Mouse (Mus musculus) retina, adult 2 months (tissue): Measurements from ENCODE around the gene Rbpjl.

Experiments used
- DNase-seq: peaks from one replicate; pipeline ENCODE4 v3.0.0-alpha.2; 2012; ENCODE audit warnings: low read depth, low spot score

The Rbpjl gene

GRCm38 (mm10) chr2:164402906-164403305, at the start of gene Rbpjl:
Rbpjl (plus strand) TSS chr2:164403141.
- DNase-seq = peak; percentile 66

DNA sequence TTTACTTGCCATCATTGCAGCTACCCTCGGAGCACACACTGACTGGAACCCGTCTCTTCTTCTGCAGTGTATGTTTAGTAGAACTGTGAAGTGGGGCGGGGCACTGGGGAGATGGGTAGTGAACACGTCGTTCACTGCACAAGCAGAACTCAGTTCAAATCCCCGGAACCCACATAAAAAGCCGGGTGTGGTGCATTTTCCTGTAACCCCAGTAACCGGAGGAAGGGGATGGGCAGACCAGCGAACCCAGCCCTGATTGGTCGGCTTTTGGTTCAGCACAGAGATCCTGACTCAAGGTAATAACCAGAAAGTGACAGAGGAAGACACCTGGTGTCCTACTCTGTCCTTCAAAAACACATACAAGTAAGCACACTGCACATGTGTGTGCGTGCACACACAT, 49.6 kb upstream of the Rbpjl start:
- DNase-seq = no peak

DNA sequence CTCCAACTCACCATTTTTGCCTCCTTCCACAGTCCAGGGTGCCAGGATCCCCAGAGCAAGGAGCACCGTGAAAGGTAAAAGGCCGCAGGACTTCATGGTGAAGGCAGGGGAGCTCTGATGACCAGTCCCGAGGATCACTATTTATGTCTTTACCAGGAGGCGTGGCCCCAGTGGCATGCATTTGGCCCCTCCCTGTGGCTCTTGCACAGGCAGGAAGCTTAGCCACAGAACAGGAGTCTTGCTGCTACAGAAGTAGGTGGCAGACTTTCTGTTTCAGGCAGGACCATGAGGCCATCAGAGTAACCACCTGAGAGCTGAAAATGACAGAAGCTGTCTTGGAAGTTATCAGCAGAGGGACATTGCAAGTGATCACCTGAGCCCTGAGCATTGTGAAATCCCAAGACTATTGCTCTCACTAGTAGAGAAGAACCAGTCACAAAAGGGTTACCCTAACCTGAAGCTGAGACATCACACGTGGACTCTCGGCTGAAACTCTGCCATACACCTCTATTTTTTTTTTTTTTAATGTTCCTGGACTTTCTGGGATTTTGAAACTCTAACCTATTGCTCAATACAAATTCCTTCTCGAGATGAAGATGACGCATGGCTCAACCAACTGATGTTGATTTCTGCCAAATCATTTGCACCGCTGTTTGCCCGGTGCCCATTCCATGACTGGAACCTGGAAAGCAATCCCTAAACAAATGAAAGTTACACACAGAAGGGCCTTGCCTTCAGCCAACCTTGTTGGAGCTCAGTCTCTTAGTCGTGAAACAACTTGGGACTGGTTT, 46.6 kb upstream of the Rbpjl start:
- DNase-seq = no peak

- no peak for DNase-seq
These were observed 44.6 kb upstream of the Rbpjl start for GRCm38 (mm10) chr2:164358373-164358772.

DNA sequence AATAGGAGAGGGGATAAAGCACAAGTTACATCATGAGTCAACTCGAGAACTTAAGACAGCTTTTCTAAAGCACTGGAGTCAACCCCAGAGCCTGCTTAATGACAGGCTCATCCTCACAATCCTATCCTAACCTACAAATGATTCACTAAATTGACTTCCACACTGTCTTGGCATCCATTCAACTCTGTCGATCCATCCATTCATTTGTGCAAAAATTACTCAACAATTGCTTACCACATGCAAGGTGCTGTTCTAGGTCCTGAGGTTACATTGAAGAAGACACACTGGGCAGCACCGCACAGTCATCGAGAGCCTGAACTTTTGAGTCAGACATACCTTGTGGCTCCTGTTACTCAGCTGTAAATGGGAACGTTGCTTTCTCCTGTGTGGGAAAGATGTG, 43.9 kb upstream of the Rbpjl start:
- DNase-seq = no peak

DNA sequence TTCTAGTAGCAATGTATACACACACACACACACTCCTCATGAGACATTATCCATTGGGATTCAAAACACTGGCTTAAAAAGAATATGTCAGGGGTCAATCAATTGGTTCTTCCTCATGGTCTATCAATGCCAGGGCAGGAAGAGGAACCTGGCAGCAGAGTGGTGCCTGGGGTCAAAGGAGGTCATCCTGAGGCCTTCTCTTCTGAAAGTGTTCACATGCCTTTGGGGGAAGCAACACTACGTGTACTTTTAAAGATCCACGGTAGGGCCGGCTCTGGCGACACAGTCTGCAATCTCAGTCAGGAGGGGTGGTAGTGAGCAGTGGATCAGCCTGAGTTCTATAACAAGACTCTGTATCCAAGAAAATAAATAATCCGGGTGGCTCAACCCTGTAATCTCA, 43.3 kb upstream of the Rbpjl start:
- no peak for DNase-seq

DNA sequence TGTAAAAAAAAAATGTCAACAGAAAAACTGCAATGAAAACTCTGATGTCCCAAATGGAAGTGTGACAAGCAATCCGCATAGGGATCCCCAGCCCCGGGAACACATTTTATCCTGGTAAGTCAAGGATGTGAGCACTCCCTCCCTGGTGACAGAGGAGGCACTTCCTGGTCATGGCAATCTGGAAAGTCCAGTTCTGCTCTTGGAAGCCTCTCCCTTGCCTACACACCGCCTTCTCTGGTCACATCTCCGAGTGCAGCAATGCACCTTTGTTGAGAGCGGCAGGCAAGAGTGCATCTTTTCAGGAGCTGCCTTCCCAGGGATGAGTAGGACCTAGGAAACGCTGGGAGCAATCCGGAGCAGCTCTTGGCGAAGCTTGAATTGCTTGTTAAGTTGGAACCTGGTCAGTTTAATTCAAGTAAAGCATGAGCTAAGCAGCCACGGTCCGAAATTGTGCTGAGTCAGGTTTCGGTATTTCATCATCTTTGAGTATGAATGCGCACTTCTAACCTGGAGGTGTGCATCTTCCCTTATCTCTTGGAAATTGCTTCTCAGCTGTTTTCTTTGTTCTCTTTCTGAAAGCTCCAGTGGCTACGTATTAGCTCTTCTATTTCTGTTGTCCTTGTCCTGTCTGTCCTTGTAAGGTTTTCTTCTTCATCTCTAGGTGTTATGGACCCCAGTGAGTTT, 41.8 kb upstream of the Rbpjl start:
- no peak for DNase-seq

GRCm38 (mm10) chr2:164366947-164367346, 36.0 kb upstream of the Rbpjl start:
- DNase-seq = no peak

DNA sequence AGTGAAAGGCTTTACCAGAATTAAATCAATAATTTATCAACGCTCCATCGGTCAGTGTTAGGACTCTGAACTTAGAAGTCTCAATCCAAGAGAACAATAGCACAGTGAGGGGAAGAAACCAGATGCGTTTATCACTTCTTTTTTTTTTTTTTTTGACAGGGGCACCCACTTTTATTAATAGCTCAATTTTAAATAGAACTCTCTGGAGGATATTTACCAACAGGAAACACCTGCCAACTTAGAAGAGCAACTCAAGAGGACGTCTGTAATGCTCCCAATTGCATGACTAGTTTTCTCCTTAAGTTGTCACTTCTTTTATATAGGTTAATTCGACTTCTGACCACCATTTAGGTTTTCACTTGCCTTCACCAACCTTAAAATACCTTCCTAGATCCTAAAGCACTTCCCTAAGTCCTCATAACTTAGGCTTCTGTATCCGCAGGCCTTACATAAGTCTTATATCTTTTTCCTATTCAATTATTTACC, 34.3 kb upstream of the Rbpjl start:
- no peak for DNase-seq

DNA sequence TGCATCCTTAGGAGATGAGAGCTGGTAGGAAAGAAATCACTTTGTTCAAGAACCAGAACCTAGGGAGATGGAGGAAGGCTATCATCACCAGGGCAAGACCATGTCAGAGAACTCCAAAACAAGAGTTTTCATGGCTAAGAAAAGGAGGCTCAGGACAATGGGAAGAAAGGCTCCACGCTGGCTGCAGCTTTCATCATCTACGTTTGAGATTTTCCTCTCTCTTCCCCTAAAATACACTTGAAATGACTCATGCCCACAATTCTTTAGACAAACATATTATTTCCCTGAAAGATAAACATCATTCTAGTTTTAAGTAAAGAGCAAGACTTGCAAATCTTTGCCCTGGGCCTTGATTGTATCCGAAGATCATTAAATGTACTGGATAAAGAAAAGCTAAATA, 31.6 kb upstream of the Rbpjl start:
- DNase-seq = no peak

DNA sequence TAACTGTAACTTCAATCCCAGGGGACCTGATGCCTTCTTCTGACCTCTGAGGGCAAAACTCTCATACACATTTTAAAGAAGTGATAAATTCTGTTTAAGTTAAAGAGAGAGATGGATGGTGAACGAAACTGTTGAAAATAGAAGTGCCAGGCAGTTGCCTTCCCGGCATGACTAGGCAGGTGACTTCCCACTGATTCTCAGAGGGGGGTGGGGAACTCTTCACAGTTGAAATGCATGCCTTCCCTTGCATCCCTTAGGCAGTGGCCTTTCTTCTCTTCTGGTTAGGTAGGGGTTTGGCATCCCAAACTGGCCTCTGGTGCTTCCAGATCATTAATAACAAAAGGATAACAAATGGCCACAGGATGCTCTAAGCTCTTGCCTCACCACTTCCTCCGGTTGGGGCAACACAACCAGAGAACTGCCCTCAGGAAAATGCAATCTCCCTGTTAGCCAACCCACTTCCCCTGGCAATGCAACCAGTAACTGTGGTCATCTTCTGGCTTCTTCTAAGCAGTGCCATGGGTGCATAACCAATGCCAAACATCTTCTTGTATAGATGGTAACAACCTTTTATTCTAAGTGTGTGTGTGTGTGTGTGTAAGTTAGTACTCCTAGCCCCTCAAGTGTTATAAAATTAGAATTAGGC, 30.4 kb upstream of the Rbpjl start:
- DNase-seq = no peak

GRCm38 (mm10) chr2:164373187-164373586, 29.8 kb upstream of the Rbpjl start:
- no peak for DNase-seq

DNA sequence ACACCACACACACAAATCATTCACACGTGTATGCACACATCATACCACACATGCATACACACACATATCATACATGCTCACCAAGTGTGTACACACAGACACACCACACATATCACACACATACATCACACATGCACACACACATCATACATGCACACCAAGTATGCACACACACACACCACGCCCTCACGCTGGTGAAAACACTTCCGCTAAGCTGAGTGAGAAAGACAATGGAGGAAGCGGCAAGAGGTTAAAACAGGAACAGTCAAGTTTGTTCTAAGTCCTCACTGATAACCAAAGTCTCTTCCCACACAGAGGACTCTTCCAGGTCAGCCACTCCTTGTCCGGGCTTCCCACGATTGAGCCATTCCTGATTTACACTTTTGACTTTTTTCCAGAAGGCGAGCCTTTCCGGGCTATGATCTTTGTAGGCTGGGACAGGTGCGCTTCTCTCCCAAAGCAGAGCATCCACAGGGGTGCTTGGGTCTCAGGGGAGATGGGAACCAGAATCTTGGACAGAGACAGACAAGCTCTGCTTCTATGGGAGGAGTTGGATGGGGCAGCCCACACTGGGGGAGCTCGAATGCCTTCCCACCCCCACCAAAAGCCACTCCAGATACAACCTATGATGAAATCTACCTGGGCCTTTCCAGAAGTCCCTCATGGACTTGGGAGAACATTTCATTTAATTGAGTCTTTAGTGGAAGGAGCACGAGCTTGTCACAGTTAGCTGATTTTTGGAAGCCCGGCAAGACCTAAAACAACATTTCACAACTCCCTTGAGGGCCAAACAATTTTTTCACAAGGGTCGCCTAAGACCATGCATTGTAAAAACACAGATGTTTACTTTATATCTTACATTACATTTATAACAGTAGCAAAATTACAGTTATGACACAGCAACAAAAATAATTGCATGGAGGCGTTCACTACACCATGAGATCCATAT, 25.2 kb upstream of the Rbpjl start:
- no peak for DNase-seq

GRCm38 (mm10) chr2:164381726-164382125, 21.2 kb upstream of the Rbpjl start:
- no peak for DNase-seq

DNA sequence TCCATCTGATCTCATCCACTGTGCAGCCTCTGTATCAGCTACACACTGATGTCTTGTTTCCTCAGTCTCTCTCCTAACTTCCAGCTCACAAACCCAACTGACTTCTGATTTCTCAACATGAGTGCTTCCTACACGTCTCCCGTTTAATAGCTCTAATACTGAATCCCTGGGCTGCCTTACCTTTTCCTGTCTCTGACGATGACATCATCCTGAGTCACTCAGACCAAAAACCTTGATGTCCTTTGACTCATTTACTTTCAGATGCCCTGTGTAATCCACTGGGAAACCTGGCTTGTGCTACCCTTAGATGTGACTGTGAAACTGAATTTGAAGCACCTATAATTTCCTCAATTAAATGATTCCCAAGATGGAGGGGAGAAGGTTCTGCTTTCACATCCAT, 20.0 kb upstream of the Rbpjl start:
- DNase-seq = no peak

GRCm38 (mm10) chr2:164383656-164384399, 19.1 kb upstream of the Rbpjl start:
- DNase-seq = no peak

DNA sequence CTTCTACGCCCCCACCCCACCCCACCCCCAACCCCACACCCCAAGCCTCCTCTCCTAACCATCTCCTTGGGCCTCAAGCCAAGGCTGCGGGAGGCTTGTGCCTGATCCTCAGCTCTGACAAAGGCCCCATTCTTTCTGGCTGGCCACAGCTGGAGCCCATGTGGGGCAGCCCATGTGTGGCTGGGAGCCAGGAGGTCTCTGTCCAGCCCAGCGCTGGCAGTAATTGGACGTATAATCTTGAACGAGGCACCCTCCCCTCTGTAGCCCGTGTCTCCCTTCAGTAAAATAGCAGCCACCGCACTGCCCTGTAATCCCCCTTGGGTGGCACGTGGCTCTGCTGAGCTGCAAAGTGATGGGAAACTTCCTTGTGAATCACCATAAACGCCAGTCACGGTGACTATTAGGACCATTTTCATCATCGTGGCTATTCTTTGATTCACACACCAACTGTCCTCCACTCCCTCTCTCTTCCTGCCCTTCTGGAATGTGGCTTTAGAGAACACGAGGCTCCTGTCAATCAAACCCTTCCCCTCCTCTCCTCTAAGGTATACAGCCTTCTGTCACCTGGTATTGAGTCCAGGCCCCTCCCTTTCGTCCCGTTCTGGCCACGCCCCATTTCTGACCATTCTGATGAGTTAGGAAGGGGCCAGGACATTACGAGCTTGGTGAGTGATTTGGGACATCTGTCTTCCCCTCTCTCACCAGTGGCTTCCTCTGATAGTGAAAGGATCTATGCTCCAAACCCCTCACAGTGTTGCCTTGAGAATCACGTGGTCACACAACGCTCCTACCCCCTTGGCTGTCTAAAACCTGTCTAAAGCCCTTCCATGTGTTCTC, 16.8 kb upstream of the Rbpjl start:
- DNase-seq = no peak

DNA sequence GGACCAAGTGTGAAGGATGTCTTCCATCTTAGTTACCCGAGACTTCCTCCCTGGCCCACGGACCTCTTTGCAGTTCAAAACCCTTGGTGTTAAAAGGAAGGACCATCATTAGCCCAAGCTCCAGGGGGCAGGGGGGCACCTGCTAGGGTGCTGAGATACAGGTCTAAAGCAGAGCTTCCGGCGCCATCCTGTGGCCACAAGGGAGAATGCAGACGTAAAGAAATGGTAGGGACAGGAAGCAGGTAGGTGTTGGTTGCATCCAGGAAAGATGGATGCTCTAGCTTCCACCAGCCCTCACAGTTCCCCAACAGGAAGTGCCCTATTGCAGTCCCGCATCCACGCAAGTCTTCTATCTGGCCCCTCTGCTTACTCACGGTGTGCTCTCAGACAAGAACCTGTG, 16.0 kb upstream of the Rbpjl start:
- no peak for DNase-seq

- no peak for DNase-seq
These were observed 13.9 kb upstream of the Rbpjl start, which contains the start of gene Slpi for GRCm38 (mm10) chr2:164389020-164389419. Slpi (minus strand) TSS chr2:164389095.

DNA sequence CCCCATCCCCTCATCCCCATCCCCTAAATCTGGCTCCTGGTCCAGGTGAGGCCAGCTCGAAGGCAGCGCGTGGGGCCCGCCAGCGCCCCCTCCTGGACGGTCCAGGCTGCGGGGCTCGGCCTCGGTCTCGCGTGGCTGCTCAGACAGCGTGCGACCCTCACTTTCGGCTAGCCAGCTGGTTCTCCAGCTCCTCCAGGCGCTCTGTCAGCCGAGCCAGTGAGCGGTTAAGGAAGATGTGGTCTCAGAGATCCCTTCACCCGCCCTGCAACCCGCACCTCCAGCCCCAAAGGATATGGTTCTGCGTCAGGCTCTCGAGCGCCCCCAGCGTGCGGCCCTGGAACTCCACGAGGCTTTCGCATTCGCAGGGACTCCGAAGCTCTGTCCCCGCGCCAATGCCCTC, 13.4 kb upstream of the Rbpjl start:
- DNase-seq = peak; percentile 33
